Comparison of ENCODE assay signal across 25 mouse cellular contexts in the genomic region with DNA sequence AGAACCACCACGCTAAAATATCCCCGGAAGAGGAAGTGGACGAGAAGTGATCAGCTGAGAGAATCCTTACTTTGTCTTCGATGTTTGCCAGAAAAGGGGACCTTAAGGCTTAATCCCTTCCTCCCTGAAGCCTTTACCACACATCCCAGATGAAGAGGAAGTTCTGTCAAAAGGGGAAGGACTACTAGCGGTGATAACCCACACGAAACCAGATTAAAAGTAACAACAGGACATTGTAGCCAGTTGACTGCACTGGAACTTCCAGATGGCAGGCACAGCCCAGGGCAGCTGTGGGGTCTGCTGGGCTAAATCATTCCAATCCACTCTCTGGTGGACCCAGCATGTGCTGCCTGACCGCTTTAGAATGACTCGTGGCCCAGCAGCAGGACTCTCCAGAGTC. TPM values are rescaled to one million over a fixed set of nuclear protein-coding genes. Genes with fewer than 3 reads are reported as not detected.
DNase-seq lines count a peak whose midpoint lies in the region; ATAC-seq and TF ChIP-seq lines count a peak whose summit lies in the region.
"Had no signal": no experiment of that assay in that cellular context is flagged by ENCODE, and none has a peak within 500 bp of the region (broad histone marks: within the 10 kb centered on the region; RNA-seq: fewer than 3 reads in every experiment).

No protein-coding gene starts in this region.

- peaks cover 8% of the 10 kb centered on the region; the same call in 1 of the 2 replicates for H3K4me1 ChIP-seq in liver, postnatal 0 days (ENCODE audit: insufficient read depth)
- peaks cover 33% of the 10 kb centered on the region for H3K4me1 ChIP-seq in megakaryocyte, embryonic 14.5 days
- H3K4me1 ChIP-seq in hindbrain, embryonic 12.5 days = no peaks in the 10 kb centered on the region
- H3K4me1 ChIP-seq: embryonic facial prominence, embryonic 15.5 days; forebrain, embryonic 10.5 days; hindbrain, embryonic 10.5 days; limb, embryonic 15.5 days; lung, embryonic 15.5 days; midbrain, embryonic 12.5 days; neural tube, embryonic 15.5 days; stomach, embryonic 15.5 days had no signal

- H3K36me3 ChIP-seq in liver, postnatal 0 days (replicated peaks; ENCODE audit: insufficient read depth, low read length) = no peaks in the 10 kb centered on the region
- no peaks in the 10 kb centered on the region for H3K36me3 ChIP-seq in megakaryocyte, embryonic 14.5 days (replicated peaks; ENCODE audit: low read length)
- H3K36me3 ChIP-seq in hindbrain, embryonic 12.5 days = no peaks in the 10 kb centered on the region
- H3K36me3 ChIP-seq: embryonic facial prominence, embryonic 15.5 days; forebrain, embryonic 10.5 days; hindbrain, embryonic 10.5 days; limb, embryonic 15.5 days; lung, embryonic 15.5 days; midbrain, embryonic 12.5 days; neural tube, embryonic 15.5 days; stomach, embryonic 15.5 days had no signal

- H3K4me3 ChIP-seq in liver, postnatal 0 days (ENCODE audit: low read depth, low read length) = no peak overlapping the region
- peak overlapping the region; percentile 43 for H3K4me3 ChIP-seq in megakaryocyte, embryonic 14.5 days (replicated peaks)
- H3K4me3 ChIP-seq in hindbrain, embryonic 12.5 days = no peak overlapping the region
- H3K4me3 ChIP-seq: embryonic facial prominence, embryonic 15.5 days; forebrain, embryonic 10.5 days; hindbrain, embryonic 10.5 days; limb, embryonic 15.5 days; lung, embryonic 15.5 days; midbrain, embryonic 12.5 days; myocyte; neural tube, embryonic 15.5 days; stomach, embryonic 15.5 days had no signal

- 35% methylated on average over 8 of the region's 8 CpGs for WGBS in liver, postnatal 0 days (ENCODE audit: insufficient replicate concordance)
- WGBS in hindbrain, embryonic 12.5 days = 79% methylated on average over 8 of the region's 8 CpGs

- no peak for TF ChIP-seq EP300 in liver, postnatal 0 days (IDR thresholded peaks at IDR 0.05; ENCODE audit: low read depth)

- no peaks in the 10 kb centered on the region for H3K27me3 ChIP-seq in liver, postnatal 0 days (ENCODE audit: insufficient read depth, low read length)
- peaks cover 2% of the 10 kb centered on the region for H3K27me3 ChIP-seq in megakaryocyte, embryonic 14.5 days (replicated peaks)
- no peaks in the 10 kb centered on the region for H3K27me3 ChIP-seq in hindbrain, embryonic 12.5 days
- H3K27me3 ChIP-seq: embryonic facial prominence, embryonic 15.5 days; limb, embryonic 15.5 days; lung, embryonic 15.5 days; midbrain, embryonic 12.5 days; neural tube, embryonic 15.5 days; stomach, embryonic 15.5 days had no signal

- H3K4me2 ChIP-seq in liver, postnatal 0 days (ENCODE audit: low read depth, low read length) = no peak overlapping the region
- H3K4me2 ChIP-seq in hindbrain, embryonic 12.5 days (replicated peaks) = no peak overlapping the region
- H3K4me2 ChIP-seq: embryonic facial prominence, embryonic 15.5 days; heart, embryonic 11.5 days; limb, embryonic 15.5 days; lung, embryonic 15.5 days; midbrain, embryonic 12.5 days; neural tube, embryonic 15.5 days; stomach, embryonic 15.5 days had no signal

- no peak overlapping the region for H3K9ac ChIP-seq in liver, postnatal 0 days (replicated peaks)
- no peak overlapping the region for H3K9ac ChIP-seq in hindbrain, embryonic 12.5 days
- H3K9ac ChIP-seq: embryonic facial prominence, embryonic 15.5 days; limb, embryonic 15.5 days; lung, embryonic 15.5 days; midbrain, embryonic 12.5 days; neural tube, embryonic 15.5 days; stomach, embryonic 15.5 days had no signal

- no peak for TF ChIP-seq CTCF in liver, postnatal 0 days (IDR thresholded peaks at IDR 0.05; ENCODE audit: low read depth)

- peak; percentile 31; the same call in 1 of the 2 replicates for ATAC-seq in liver, postnatal 0 days
- ATAC-seq in hindbrain, embryonic 12.5 days (ENCODE audit: low FRiP score) = no peak

- H3K9me3 ChIP-seq in liver, postnatal 0 days (ENCODE audit: low read length) = no peaks in the 10 kb centered on the region
- H3K9me3 ChIP-seq in megakaryocyte, embryonic 14.5 days = no peaks in the 10 kb centered on the region
- no peaks in the 10 kb centered on the region for H3K9me3 ChIP-seq in hindbrain, embryonic 12.5 days (replicated peaks)
- H3K9me3 ChIP-seq: embryonic facial prominence, embryonic 15.5 days; forebrain, embryonic 10.5 days; hindbrain, embryonic 10.5 days; limb, embryonic 15.5 days; lung, embryonic 15.5 days; midbrain, embryonic 12.5 days; neural tube, embryonic 15.5 days; stomach, embryonic 15.5 days had no signal

- H3K27ac ChIP-seq in liver, postnatal 0 days (ENCODE audit: low read depth) = 0 out of 2 replicates have a peak overlapping the region, but pooled peaks have one; percentile 5
- H3K27ac ChIP-seq in hindbrain, embryonic 12.5 days = no peak overlapping the region
- H3K27ac ChIP-seq: embryonic facial prominence, embryonic 15.5 days; forebrain, embryonic 10.5 days; hindbrain, embryonic 10.5 days; limb, embryonic 15.5 days; lung, embryonic 15.5 days; midbrain, embryonic 12.5 days; neural tube, embryonic 15.5 days; stomach, embryonic 15.5 days had no signal

- DNase-seq in liver, postnatal 0 days = no peak
- no peak for DNase-seq in liver
- DNase-seq in B cell, adult 2 months = peak; percentile 38 to 41
- DNase-seq in MEL-GATA-1-ER (ENCODE audit: extremely low read depth, low read depth) = peak; percentile 92
- DNase-seq in right cerebral cortex, postnatal 36 days (ENCODE audit: low spot score in 2 of 2) = no peak
- DNase-seq: adrenal gland, adult 2 months; cerebellum, adult 18-20 months; embryo, embryonic 11 days; gastrocnemius, postnatal 10 days; kidney, adult 8-10 months; kidney, postnatal 25 days; right cerebral cortex, postnatal 4 days; thymus, postnatal 25 days had no signal

RNA-seq across cellular contexts. Expression of a gene that starts 17.7 kb away (rescaled TPM):
- polyA plus RNA-seq in liver, postnatal 0 days (2015; fragmentation: Nextera tagmentation; extraction: Ambion mirVana) = 17.1 and 21.8 TPM in 2 replicates
- polyA plus RNA-seq in megakaryocyte, embryonic 14.5 days (2012; ENCODE audit: insufficient read depth, low replicate concordance) = 1.6 and 6.5 TPM in 2 replicates
- polyA plus RNA-seq in hindbrain, embryonic 12.5 days (2016; fragmentation: Nextera tagmentation; extraction: Ambion mirVana) = 2.5 and 2.9 TPM in 2 replicates
- polyA plus RNA-seq: myocyte had no signal

Comparison
In these comparisons a context has a peak if more than half of its experiments do, and no peak if none do; other contexts are left out.
1. DNase-seq: peak in B cell, adult 2 months (2 of 2) and MEL-GATA-1-ER (single experiment); none in liver, postnatal 0 days (single experiment), liver (single experiment) and right cerebral cortex, postnatal 36 days (0 of 2).